Mouse (Mus musculus) ES-E14 (cell line): ENCODE data around the gene Rabep2.

ENCODE experiments used
- CHD2 ChIP-seq: IDR thresholded peaks from 2 replicates; pipeline ENCODE4 v1.6.1; 2014; ENCODE audit warnings: mild to moderate bottlenecking, low read depth, low read length, inconsistent platforms
- MAFK ChIP-seq: IDR thresholded peaks from 2 replicates; pipeline ENCODE4 v1.6.1; 2014; ENCODE audit warnings: mild to moderate bottlenecking, low read depth, low read length, inconsistent platforms; ENCODE audit not compliant: insufficient read depth
- ZNF384 ChIP-seq: IDR thresholded peaks from 2 replicates; pipeline ENCODE4 v1.6.1; 2012; ENCODE audit warnings: low read depth, low read length, inconsistent platforms

DNA sequence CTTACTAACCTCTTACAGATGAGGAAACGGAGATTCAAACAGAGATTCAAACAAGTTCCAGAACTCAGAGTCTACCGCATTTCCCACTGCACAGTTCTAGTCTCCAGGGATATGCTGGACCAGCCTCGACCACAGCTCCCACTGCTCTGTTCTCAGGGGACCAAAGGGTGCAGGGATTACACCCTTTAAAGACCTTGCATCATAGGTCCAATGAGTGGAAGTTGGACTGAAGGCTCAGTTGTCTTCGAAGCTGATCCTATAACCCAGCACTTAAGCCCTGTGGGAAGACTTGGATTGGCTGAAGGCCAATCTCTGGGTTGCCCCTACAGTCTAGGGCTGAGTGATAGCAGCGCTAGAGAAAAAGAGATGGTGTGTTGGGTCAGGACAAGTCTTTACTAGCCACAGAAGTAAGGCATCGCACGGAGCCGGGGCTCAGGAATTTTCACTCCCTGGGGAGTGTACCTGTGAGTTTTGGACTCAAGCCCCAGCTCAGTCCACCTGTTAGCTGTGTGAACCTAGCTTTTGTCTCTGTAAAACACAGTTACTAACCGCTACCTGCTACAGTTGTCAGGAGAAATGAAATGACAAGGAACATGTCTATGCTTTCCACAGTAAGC is 45.0 kb downstream of the Rabep2 start:
- TF ChIP-seq MAFK = no peak
- TF ChIP-seq ZNF384 = no peak
- TF ChIP-seq CHD2 = no peak
